Mouse (Mus musculus) liver, adult (tissue): Measurements from ENCODE around the gene Adam10.

Source experiments
- GATA4 ChIP-seq: IDR thresholded peaks from 2 replicates; pipeline ENCODE4 v1.6.1; 2014; ENCODE audit warnings: mild to moderate bottlenecking, low read length; ENCODE audit not compliant: insufficient replicate concordance

Adam10 gene

DNA sequence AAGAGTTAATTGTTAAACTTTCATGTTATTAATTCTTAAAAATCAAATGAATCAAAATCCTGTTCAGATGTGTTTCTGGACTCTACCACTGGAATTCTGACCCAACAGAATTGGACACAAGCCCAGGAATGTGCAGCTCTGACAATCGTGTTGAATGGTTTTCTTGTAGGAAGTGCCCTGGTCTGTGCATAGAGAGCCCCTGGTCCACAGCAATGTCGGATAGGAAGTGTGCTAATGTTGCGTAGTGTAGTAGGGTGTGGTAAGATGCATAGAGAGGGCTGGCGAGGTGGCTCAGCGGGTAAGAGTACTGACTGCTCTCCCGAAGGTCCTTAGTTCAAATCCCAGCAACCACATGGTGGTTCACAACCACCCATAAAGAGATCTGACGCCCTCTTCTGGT is 12.0 kb upstream of the Adam10 start:
- no peak for TF ChIP-seq GATA4

DNA sequence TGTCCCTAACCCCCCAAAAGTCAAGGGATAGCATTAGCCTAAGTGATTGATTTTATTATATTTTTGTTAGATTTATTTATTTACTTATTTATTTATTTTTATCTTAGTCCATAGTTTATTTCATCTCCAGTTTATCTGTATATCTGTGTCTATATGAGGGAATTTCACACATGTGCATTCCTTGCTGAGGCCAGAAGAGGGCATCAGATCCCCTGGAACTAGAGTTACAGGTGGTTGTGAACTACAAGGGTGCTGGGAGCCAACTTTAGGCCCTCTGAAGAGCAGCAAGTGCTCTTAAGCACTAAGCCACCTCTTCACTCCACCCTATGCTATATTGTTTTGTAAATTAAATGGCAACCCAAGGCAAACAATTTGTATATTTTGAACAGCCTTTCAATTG is 10.7 kb upstream of the Adam10 start:
- no peak for TF ChIP-seq GATA4

DNA sequence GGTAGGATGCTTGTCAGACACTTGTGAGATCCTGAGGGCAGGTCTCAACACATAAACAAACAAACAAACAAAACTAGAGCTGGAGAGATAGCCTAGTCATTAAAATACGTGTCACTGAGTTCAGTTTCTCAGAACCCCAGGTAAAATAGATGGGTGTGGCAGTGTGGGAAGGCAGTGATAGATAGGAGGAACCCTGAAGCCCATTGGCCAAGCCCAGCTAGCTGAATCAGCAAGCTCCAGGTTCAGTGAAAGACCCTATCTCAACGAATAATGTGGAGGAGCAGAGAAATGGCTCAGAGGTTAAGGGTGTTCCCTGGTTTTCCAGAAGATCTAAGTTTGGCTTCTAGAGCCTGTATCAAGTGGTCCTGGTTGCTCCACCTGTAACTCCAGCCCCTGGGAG is 9.6 kb upstream of the Adam10 start:
- TF ChIP-seq GATA4: no peak

DNA sequence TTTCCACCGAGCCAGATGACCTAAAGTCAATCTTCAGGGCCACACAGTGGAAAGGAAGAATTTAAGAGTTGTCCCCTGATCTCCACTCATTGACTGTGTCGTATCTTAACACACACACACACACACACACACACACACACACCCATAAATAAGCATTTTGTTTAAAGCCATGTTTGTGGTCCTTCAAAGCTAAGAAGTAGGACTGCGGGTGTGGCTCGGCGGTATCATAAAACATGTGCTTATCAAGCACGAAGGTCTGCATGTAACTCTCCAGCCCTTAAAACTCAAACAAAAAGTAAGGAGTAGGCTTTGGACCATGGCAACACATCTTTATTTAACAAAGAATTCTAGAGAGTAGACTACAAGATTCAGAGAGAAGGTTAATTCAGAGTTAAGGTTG is 8.4 kb upstream of the Adam10 start:
- TF ChIP-seq GATA4: no peak

DNA sequence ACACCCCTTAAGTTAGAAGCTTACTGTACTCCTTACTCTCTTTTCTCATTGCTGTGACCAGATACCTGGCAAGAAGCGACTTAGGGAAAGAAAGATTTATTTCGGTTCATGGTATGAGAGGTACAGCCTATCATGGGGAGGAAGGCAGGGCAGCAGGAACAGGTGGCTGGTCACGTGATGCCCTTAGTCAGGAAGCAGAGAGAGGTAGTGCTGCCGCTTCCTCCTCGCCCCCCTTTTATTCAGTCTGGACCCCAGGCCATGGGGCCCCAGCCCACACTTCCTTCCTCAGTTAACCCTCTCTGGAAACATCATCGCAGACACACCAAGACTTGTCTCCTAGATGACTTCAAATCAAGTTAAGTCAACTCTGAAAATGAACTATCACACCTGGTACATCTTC is 7.5 kb upstream of the Adam10 start:
- TF ChIP-seq GATA4: no peak

DNA sequence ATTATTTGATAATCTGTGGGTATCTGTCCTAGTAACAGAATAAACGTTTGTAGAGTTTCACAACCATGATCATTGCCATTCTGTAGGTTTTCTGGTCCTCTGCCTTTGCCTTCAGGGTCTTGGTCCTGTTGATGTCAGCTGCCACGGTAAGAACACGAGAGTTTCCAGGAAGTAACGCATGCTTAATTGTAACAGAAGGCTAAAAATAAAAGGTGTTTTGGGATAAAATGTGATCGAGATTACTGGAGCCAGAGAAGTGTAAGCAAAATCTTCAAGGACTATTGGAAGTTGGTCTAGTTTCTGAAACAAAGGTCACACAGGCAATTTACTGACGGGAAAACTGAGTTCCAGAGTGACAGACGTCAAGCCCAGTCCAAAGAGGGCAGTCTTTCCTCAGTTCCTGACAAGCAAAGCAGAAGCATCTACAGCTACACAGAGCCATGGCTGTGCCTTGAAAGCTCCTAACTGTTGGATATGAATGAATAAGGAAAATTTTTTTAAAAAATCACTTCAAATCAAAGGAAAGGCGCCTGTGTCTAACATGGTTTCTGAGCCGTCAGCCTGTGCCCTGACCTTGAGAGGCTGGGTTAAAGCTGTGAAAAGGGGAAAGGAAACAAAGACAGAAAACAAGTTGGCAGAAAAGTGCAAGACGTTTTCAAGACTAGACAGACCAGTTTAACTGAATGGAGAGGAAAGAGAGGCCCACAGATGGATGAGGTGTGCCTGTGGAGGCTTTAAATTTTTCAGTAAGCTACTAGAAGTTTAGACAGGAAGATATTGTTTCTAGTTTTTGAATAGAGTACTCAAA is 6.8 kb upstream of the Adam10 start:
- no peak for TF ChIP-seq GATA4

DNA sequence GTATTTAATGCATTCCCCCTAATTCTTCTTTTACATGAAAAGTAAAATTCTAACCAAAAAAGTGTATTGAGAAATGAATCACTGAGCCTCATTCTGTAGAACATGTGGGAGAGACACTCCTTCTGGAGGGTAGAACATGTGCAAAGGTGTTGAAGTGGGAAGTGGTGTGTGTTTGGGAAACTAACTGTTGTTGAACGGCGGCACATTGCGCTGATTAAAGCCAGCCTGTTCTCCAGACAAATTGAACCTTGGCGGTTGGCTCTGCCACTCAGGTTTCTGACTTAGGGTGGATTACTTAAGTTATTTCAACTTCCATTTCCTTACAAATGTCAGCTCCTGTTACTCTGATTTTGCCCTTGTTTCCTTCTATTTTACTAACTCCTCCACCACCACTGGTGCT is 5.1 kb upstream of the Adam10 start:
- no peak for TF ChIP-seq GATA4

DNA sequence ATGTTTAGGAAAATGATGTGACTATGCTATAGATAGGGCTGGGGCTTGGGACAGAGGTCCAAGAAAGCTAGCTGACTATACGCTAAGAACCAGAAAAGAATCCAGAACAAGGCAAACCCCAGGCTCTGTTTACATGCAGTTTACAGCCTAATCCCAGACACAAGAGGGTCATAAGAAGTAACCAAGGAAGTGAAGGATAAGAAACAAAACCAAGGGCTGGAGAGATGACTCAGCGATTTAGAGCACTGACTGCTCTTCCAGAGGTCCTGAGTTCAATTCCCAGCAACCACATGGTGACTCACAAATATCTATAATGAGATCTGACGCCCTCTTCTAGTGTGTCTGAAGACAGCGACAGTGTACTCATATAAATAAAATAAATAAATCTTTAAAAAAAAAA is 3.7 kb upstream of the Adam10 start:
- TF ChIP-seq GATA4: no peak

DNA sequence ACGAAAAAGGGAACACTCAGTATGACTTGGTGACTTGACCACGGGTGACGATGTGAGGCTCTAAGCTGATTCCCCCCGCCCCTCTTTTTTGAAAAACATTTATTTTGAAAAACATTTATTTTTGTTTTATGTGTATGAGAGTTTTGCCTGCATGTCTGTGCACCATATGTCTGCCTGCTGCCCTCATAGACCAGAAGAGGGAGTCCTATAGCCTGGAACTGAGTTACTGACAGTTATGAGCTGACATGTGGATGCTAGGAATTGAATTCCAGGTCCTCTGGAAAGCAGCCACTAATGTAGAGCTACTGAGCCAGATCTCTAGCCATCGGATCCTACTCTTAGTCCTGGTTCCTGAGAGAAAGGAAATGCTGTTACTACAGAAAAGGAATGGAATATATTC is 2.8 kb upstream of the Adam10 start:
- no peak for TF ChIP-seq GATA4

DNA sequence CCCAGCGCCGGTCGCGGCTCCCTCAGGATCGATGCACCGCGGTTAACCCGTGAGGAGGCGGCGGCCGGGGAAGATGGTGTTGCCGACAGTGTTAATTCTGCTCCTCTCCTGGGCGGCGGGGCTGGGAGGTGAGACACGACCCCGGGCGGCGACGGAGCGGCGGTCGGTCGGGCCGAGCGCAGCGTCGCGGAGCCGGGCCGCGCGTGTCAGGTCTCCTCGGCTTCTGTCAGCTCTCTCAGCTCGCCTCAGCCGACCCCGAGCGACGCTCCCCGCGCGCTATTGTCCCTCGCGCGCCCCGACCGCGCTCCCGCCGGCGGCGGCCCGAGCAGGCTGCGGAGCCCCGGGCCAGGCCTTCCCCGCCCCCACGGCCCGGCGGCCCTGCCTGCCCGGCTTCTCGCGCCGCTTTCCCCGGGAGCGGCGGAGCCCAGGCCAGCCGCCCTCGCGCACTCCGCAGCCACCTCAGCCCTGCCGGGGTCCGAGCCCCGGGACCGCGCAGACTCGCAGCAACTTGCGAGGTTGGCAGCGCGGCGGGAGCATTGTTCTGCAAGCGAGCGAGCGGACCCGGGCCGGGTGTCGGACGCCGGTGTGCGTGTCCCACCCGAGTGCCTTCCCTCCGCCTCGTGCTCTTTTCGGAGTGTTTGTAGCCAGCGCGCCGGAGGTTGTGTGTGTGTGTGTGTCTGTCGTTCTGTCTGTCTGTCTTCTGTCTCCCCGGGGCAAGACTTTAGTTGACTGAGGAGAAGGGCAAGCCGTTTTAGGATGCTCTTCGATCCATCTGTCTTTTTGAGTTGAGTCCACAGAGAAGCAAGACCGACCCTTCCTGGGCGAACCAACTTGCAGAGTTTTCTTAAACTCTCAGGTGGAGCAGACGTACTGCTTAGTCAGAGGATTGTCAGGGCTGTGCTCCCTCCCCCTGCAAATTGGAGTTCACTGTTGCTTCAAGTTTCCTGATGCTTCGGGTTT is 615 bp downstream of the Adam10 start:
- TF ChIP-seq GATA4: no peak

DNA sequence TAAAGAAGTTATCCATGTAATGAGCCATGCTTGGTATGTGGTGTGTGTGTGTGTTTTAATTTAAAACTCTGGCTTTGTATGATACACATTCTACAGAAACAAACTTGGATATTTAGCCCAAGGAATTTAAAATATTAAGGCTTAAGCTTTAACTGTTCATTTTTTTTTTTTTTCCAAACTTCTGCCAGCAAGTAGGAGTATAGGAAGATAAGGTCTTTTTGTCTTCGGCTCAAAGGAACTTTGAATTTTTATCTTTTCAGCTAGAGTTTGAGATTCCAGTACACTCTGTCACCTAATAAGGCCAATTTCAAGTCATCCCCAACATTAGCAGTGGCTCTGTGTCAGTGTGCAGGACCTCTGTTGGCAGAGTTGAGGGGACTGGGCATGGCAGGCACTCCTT is 3.4 kb downstream of the Adam10 start:
- TF ChIP-seq GATA4: no peak

DNA sequence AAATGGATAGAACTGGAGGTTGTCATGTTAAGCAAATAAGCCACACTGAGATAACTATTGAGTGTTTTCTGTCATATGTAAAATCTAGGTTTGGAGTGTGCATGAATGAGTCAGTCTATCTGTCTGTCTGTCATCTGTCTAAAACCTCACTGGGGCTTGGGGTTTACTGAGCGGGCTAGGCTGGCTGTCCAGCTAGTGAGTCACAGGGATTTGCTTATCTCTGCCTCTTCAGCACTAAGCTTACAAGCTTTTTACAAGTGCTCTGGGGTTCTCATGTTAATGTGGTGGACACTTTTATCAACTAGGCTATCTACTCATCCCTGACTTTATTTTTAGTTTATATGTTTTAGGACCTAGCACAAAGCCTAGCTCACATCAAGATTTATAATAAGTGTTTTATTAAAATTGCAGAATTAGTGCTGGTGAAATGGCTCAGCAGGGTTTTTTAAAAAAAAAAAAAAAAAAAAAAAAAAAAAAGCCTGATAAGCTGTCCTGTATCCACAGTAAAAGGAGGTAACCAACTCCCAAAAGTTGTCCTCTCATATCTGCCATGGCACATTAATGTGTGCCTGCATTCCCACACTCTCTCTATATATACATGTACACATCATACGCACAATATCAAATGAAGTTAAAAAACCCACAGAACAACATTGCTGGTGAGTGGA is 9.6 kb downstream of the Adam10 start:
- TF ChIP-seq GATA4: no peak

DNA sequence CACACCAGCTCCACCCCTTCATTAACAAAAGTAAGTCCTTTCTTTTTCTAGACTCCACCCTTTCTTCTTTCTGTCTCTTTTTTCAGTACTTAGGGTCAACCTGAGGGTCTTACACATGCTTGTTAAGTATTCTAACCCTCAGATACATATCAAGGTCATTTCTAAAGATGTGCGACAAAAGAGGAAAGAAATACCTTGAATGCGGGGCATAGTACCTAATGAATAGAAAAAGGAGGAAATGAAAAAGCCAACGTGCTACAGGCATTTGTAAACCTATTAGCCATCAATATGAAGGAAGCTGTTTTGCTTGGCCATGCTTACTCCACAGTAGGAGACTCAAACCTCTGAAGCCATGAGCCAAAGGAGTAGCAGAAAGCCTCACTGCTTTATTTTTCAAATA is 11.1 kb downstream of the Adam10 start:
- no peak for TF ChIP-seq GATA4

DNA sequence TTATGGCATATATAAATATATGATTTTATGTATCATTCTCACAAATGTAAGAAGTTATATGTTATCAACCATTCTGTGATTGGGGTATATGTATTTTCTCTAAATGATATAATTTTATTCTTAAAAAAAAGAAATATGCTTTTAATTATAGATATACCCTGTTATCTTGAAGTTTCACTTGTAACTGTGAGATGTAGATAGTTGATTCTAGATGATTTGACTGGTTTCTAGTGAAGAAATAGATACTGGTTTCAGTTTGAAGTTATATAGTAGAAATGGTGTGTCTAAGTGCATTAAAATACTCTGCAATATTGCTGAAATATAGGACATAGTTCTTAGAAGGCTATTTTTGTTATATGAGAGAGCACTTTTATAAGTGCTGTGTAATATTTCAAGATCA is 11.8 kb downstream of the Adam10 start:
- TF ChIP-seq GATA4: no peak

DNA sequence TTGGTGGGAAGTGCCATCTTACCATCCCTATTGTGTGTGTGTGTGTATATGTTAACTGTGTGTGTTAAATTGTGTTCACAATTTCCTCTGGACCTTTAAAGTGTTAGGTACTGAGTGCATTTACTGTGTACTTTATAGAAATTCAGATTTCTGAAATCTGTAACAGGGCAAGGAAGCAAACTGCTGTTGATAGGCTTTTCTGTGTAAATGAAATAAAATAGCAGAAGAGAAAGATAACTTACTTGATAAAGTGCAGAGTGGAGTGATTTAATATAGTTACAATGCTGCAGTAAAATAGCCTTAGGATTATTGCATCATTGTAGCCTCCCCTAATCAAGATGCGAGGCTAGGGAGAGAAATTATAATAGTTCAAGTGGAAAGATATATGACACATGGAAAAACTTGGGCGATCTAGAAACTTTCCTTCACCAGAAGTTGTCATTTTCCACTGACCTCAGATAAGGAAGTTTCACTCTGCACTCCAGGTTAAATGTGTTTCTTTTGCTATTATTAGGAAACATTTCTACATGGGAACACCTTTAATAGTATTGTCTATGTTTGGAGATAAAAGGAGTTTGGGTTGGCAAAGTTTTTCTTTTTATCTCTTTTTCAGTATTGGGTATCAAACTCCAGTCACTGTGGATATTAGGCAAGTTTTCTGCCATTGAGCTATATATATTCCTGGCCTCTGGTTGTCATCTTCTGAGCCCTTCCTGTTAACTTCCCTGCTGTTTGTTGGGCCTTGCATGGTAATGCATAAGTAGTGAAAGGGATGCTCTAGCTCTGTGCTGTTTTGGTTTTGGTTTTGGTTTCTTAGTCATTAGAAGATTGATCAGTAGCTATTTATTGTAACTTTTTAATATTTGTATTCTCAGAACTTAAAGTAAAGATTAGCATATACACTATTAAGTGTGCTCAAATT is 13.2 kb downstream of the Adam10 start:
- no peak for TF ChIP-seq GATA4

DNA sequence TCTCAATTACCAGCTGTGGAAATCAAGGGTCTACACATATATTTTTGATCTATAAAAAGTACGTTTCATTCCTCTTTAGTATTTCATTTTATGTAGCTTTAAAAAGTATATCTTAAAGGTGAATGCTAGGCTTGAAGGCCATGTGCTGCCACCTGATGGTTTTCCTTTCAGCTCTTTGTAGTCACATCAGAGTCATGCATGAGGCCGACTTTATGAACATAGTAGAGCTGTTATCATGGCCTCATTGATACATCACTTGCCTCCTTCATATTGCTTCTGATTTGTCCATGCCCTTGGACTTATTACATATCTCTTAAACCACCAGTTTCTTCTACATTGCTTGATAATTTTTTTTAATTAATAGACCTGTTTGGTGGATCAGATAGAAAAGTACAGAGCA is 16.9 kb downstream of the Adam10 start:
- no peak for TF ChIP-seq GATA4
